Mouse (Mus musculus) cerebellum, postnatal 36 days (tissue): ENCODE results near the gene Vmn1r121.
"Not testable (repeated sequence)": the region's sequence is repeated elsewhere in the genome, so short reads cannot be mapped to it uniquely, and the experiment has no call there.

Experiments
- DNase-seq, 2 experiments: peaks; one replicate each; pipeline ENCODE4 v3.0.0; 2021 to 2022; ENCODE audit warnings: mixed read lengths in 2 of 2

Vmn1r121 gene

DNA sequence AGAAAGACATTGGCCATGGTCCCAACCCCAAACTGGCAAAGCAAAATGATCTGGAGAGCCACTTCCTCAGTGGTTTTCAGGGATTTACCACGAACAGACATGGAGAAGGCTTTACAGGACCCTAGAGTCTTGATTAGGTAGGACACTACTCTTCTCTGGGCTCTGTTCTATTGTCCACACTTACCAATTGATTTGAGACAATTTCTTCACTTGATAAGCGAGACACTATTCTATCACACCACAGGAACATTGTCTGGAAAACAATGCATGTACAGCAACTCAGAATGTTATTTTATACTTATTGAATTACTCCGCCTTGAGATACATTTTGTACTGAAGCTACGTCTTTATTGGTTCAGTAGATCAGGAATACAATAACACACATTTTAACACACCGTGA, at the start of gene Vmn1r121:
Vmn1r121 (minus strand) TSS at position 101 of the 400 bp plus-strand sequence.
- not testable (repeated sequence) for DNase-seq

DNA sequence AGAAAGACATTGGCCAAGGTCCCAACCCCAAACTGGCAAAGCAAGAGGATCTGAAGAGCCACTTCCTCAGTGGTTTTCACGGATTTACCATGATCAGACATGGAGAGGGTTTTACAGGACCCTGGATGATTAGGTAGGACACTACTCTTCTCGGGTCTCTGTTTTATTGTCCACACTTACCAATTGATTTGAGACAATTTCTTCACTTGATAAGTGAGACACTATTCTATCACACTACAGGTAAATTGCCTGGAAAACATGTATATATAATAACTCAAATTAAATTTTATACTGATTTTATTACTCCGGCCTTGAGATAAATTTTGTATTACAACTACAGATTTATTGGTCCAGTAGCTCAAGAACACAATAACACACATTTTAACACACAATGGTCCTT, 35.7 kb upstream of the Vmn1r121 start, which contains the start of gene Vmn1r122:
Vmn1r122 (minus strand) TSS at position 101 of the 400 bp plus-strand sequence.
- DNase-seq = not testable (repeated sequence)

- DNase-seq = not testable (repeated sequence)
Observed at GRCm38 (mm10) chr7:21053684-21054083, 44.6 kb downstream of the Vmn1r121 start, which contains the start of gene Vmn1r120. TSS of gene Vmn1r120 (minus strand) at chr7:21053784.
